Mouse (Mus musculus) heart, adult 2 months (tissue): ENCODE results near the gene Fbl.

Experiments used
- CTCF ChIP-seq: fragments of 200-600 bp; IDR thresholded peaks from 2 replicates; pipeline ENCODE4 v1.8.1; 2022; ENCODE audit warnings: antibody characterized with exemption, mild to moderate bottlenecking, moderate library complexity
- POLR2A ChIP-seq: fragments of 200-500 bp; IDR thresholded peaks from 2 replicates; pipeline ENCODE4 v1.6.1; 2011; ENCODE audit warnings: mild to moderate bottlenecking, low read depth, low read length, control low read depth; ENCODE audit not compliant: insufficient read depth

DNA sequence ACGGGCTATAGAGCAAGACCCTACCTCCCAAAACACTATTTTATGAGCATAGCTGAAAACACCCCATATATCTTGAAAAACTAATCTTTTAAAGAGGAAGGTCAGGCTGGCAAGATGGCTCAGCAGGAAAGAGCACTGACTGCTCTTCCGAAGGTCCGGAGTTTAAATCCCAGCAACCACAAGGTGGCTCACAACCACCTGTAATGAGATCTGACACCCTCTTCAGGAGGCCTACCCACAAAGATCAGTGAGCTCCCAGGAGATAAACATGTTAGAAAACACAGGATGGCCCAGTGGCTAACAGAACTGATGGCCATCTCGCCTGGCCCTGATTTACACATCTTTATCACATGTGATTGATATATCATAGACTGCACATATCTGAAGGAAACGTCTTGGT is 41.2 kb downstream of the Fbl start:
- TF ChIP-seq POLR2A (no peak), CTCF (peak; percentile 26)
